8 mouse cellular contexts compared by ENCODE assay signal in the genomic region with DNA sequence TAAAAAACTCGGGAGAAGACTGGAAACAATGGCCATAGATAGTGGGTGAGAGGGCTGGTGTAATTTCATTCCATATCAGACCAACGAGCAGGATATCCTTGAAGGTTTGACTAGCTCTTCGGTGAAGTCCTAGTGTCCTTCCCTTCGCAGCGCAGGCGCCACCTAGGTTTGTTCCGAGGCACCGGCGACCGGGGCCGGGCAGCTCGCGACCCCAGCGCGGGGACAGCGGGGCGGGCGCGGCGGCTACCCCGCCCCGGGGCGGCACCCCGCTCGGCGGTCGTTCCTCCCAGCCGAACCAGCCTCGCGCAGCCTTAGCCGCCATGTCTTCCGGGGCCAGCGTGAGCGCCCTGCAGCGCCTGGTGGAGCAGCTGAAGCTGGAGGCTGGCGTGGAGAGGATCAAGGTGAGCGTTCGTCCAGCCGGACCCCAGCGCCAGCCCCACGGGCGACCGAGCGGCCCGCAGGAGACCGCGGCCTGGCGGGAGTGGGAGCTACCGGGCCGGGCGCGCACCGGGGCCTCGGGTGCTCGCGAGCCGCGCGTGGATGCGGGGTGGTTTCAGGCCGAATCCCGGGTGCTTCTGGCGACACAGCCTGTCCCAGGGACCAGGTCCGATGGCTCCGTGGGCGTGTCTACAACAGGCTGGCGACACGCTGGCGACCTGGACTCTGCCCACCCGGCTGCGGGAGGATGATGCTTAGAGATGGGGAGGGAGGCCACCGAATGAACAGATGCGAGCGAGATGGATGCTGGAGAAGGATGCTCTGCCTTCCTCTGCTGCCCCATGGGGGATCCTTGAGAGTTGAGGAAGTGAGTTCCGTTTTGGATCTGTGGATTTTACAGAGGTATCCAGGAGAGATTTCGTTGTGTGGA. TPM values are rescaled to one million over a fixed set of nuclear protein-coding genes. Genes with fewer than 3 reads are reported as not detected.
DNase-seq lines count a peak whose midpoint lies in the region; ATAC-seq and TF ChIP-seq lines count a peak whose summit lies in the region.

A gene (plus strand): TSS at position 171 of the 868 bp plus-strand sequence.

- no peak for DNase-seq in ES-E14 (ENCODE audit: low read depth, low spot score)
- peak; percentile 64 for DNase-seq in cerebellum, adult 11-12 months
- DNase-seq in heart, postnatal 10 days: peak; percentile 79 to 80
- peak; percentile 77 to 84 for DNase-seq in kidney, postnatal 4 days
- DNase-seq in liver, postnatal 0 days: peak; percentile 67
- peak; percentile 80 for DNase-seq in testis, postnatal 10 days (ENCODE audit: low spot score)

- H3K9ac ChIP-seq in ES-E14 (ENCODE audit: insufficient read depth, low read depth, low read length, poor library complexity, severe bottlenecking): peak within 1 kb of the TSS; percentile 68
- peak within 1 kb of the TSS; percentile 94 for H3K9ac ChIP-seq in forebrain, embryonic 15.5 days (replicated peaks)
- peak within 1 kb of the TSS; percentile 79 for H3K9ac ChIP-seq in liver, postnatal 0 days (replicated peaks)
- H3K9ac ChIP-seq in neural tube, embryonic 13.5 days: peak within 1 kb of the TSS; percentile 87

- no peaks in the 10 kb centered on the region for H3K9me3 ChIP-seq in ES-E14 (ENCODE audit: control insufficient read depth, insufficient read depth, low read depth, low read length)
- H3K9me3 ChIP-seq in forebrain, embryonic 15.5 days: no peaks in the 10 kb centered on the region
- H3K9me3 ChIP-seq in liver, postnatal 0 days (ENCODE audit: low read length): no peaks in the 10 kb centered on the region
- H3K9me3 ChIP-seq in neural tube, embryonic 13.5 days: peaks cover 3% of the 10 kb centered on the region; the same call in 1 of the 2 replicates

- intact Hi-C loops in heart, postnatal 10 days (cut with DNase I): loop anchor here (2.0 kb wide), 1 partner anchor 30 kb away; no protein-coding TSS in a partner anchor

- TF ChIP-seq EP300 in liver, postnatal 0 days (IDR thresholded peaks at IDR 0.05; ENCODE audit: low read depth): no peak

- H3K4me2 ChIP-seq in forebrain, embryonic 15.5 days (replicated peaks): peak within 1 kb of the TSS; percentile 55
- peak within 1 kb of the TSS; percentile 96 for H3K4me2 ChIP-seq in liver, postnatal 0 days (ENCODE audit: low read depth, low read length)
- peak within 1 kb of the TSS; percentile 65 for H3K4me2 ChIP-seq in neural tube, embryonic 13.5 days

- peaks cover 3 to 5% of the 10 kb centered on the region in 2 experiments; a peak in 2 of 4 replicates for H3K4me1 ChIP-seq in ES-E14 (ENCODE audit: control insufficient read depth in 2 of 2, insufficient read depth in 2 of 2, low read length in 2 of 2, poor library complexity in 1 of 2)
- H3K4me1 ChIP-seq in forebrain, embryonic 15.5 days: peaks cover 18% of the 10 kb centered on the region
- H3K4me1 ChIP-seq in liver, postnatal 0 days (ENCODE audit: insufficient read depth): peaks cover 17% of the 10 kb centered on the region
- H3K4me1 ChIP-seq in neural tube, embryonic 13.5 days (replicated peaks): peaks cover 18% of the 10 kb centered on the region

- H3K4me3 ChIP-seq in ES-E14 (ENCODE audit: insufficient read depth in 1 of 2, low read depth in 1 of 2, low read length in 2 of 2, poor library complexity in 1 of 2, severe bottlenecking in 1 of 2): peak within 1 kb of the TSS; percentile 67 to 70
- H3K4me3 ChIP-seq in forebrain, embryonic 15.5 days: peak within 1 kb of the TSS; percentile 89
- peak within 1 kb of the TSS; percentile 78 for H3K4me3 ChIP-seq in liver, postnatal 0 days (ENCODE audit: low read depth, low read length)
- H3K4me3 ChIP-seq in neural tube, embryonic 13.5 days: peak within 1 kb of the TSS; percentile 68

- in situ Hi-C loops in ES-E14 (cut with MboI; ENCODE audit: low sequenced_read_pairs in 2 of 2, unreplicated experiment in 2 of 2): no loop called here

- WGBS in forebrain, embryonic 15.5 days: 9% methylated on average over 76 of the region's 76 CpGs
- 8% methylated on average over 76 of the region's 76 CpGs for WGBS in liver, postnatal 0 days (ENCODE audit: insufficient replicate concordance)
- WGBS in neural tube, embryonic 13.5 days: 10% methylated on average over 76 of the region's 76 CpGs

- H3K27me3 ChIP-seq in forebrain, embryonic 15.5 days: no peaks in the 10 kb centered on the region
- no peaks in the 10 kb centered on the region for H3K27me3 ChIP-seq in liver, postnatal 0 days (ENCODE audit: insufficient read depth, low read length)
- H3K27me3 ChIP-seq in neural tube, embryonic 13.5 days: no peaks in the 10 kb centered on the region

- no peak for TF ChIP-seq CTCF in liver, postnatal 0 days (IDR thresholded peaks at IDR 0.05; ENCODE audit: low read depth)

- H3K36me3 ChIP-seq in ES-E14 (ENCODE audit: control insufficient read depth, insufficient read depth, low read length, poor library complexity, severe bottlenecking): no peaks in the 10 kb centered on the region
- H3K36me3 ChIP-seq in forebrain, embryonic 15.5 days: peaks cover 6% of the 10 kb centered on the region
- H3K36me3 ChIP-seq in liver, postnatal 0 days (replicated peaks; ENCODE audit: insufficient read depth, low read length): no peaks in the 10 kb centered on the region
- H3K36me3 ChIP-seq in neural tube, embryonic 13.5 days: peaks cover 12% of the 10 kb centered on the region

- no peak within 1 kb of the TSS for H3K27ac ChIP-seq in ES-E14 (ENCODE audit: insufficient read depth, low read depth, low read length, poor library complexity, severe bottlenecking)
- H3K27ac ChIP-seq in forebrain, embryonic 15.5 days (replicated peaks): peak within 1 kb of the TSS; percentile 95
- H3K27ac ChIP-seq in liver, postnatal 0 days (ENCODE audit: low read depth): peak within 1 kb of the TSS; percentile 56
- H3K27ac ChIP-seq in neural tube, embryonic 13.5 days (replicated peaks): peak within 1 kb of the TSS; percentile 94

- peak; percentile 91 for ATAC-seq in forebrain, embryonic 15.5 days (replicated peaks)
- ATAC-seq in liver, postnatal 0 days: peak; percentile 89
- peak; percentile 89 for ATAC-seq in neural tube, embryonic 13.5 days (ENCODE audit: low read depth)

TF ChIP-seq in ES-E14, 5 proteins besides CTCF, POLR2A, EP300 and RAD21:
- no peak for TF ChIP-seq HCFC1 (IDR thresholded peaks at IDR 0.05; ENCODE audit: borderline replicate concordance, insufficient read depth, low read length)
- no peak for TF ChIP-seq ZC3H11A (IDR thresholded peaks at IDR 0.05; ENCODE audit: borderline replicate concordance, low read depth, low read length)
- no peak for TF ChIP-seq CHD2 (IDR thresholded peaks at IDR 0.05; ENCODE audit: low read depth, low read length)
- no peak for TF ChIP-seq MAFK (IDR thresholded peaks at IDR 0.05; ENCODE audit: insufficient read depth, low read depth, low read length)
- no peak for TF ChIP-seq ZNF384 (IDR thresholded peaks at IDR 0.05; ENCODE audit: low read depth, low read length)

RNA-seq across cellular contexts. Expression of the gene that starts here (rescaled TPM):
- 12.6 and 25.3 TPM in 2 replicates for total RNA-seq in ES-E14 (2012; rRNA removed)
- polyA plus RNA-seq in forebrain, embryonic 15.5 days (2015; fragmentation: Nextera tagmentation; extraction: Ambion mirVana): 196 and 207 TPM in 2 replicates
- total RNA-seq in heart, postnatal 10 days (2021): 10 to 100 TPM; 32.1 to 32.9 TPM
- 16.0 and 16.2 TPM in 2 replicates for polyA plus RNA-seq in liver, postnatal 0 days (2015; fragmentation: Nextera tagmentation; extraction: Ambion mirVana)
- 150 and 161 TPM in 2 replicates for polyA plus RNA-seq in neural tube, embryonic 13.5 days (2015; fragmentation: Nextera tagmentation; extraction: Ambion mirVana)
